Mouse (Mus musculus): ENCODE measurements at regions not wholly inside any gene's neighbourhood (a gene's known extent, or its start where the extent isn't known, plus 50 kb on each side); places are given as distances from the start of the nearest gene placed in this dataset.

DNA sequence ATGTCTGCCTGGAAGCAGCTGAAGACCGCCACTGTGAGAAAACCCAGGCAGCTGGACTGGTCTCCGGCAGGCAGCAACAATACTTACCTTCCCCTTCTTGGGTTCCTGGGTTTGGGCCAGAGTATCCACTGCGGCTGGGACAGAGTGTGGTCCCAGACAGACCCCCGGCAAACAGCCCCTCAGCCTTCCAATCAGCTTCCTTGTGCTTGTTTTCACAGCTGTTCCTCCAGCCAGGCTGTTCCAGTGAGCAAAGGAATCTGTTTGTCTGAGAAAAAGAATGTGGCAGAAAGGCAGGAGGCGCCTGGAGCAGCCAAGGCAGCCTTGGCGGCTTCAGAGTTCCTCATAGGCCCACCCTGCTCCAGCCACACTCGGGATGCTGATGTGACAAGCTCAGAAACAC, 411.9 kb downstream of the H2al1j start:
- TF ChIP-seq CTCF (conservative IDR thresholded peaks at IDR 0.05; ENCODE audit: insufficient read depth, insufficient read length, low read depth, low read length), result no peak
- no peak for TF ChIP-seq POLR2A (IDR thresholded peaks at IDR 0.05; ENCODE audit: low read depth, low read length)
